Mouse (Mus musculus): ENCODE measurements around the gene Ceacam20. TPM values are rescaled to one million over a fixed set of nuclear protein-coding genes. Genes with fewer than 3 reads are reported as not detected.
"Not testable (repeated sequence)": the region's sequence is repeated elsewhere in the genome, so short reads cannot be mapped to it uniquely, and the experiment has no call there.

The Ceacam20 gene
- polyA plus RNA-seq, 1 experiment from 2014 or later, result not detected

DNA sequence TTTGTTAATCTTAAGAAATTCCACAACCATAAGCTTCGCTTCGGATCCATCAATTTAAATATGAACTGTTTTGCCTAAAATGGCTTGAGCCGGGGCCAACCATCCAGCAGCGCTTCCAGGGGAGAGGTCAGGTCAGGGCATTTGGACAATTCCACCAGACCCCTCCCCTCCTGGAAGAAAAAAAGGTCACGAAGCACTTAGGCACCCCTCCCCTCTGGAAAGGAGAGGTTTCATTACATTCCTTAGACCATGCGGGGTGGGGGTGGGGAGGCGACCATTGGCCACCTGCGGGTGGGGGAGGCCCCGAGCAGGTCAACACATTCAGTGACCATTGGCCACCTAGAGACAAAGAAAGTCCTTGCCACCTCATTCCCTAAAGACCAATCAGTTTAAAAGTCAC lies 12.2 kb upstream of the Ceacam20 start:
- Histone ChIP-seq H3K36me3 (no peaks in the 10 kb centered on the region), H3K4me2 (replicated peaks) (no peak overlapping the region), H3K27me3 (no peaks in the 10 kb centered on the region), H3K9me3 (no peaks in the 10 kb centered on the region), H3K4me1 (no peaks in the 10 kb centered on the region), H3K27ac (replicated peaks) (no peak overlapping the region), H3K4me3 (no peak overlapping the region), H3K9ac (replicated peaks) (no peak overlapping the region)
- 55% methylated on average over 9 of the region's 9 CpGs for WGBS
- ATAC-seq (replicated peaks), result no peak

DNA sequence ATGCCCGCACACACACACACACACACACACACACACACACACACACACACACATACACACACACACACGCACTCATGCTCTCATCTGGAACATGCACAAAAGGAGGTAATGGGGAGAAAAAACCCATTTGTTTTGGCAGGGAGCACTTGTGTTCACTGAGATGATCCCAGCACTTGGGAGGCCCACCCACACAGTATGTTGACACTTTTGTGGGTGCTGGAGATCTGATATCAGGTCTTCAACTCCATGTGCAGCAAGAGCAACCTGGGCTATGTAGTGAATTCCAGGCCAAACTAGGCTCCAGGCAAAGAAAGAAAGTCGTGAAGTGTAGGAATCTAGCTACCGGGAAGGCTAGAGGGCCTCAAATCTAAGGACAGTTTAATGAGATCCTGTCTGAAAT lies 9.4 kb upstream of the Ceacam20 start:
- Histone ChIP-seq H3K9me3 (no peaks in the 10 kb centered on the region), H3K4me1 (no peaks in the 10 kb centered on the region), H3K36me3 (no peaks in the 10 kb centered on the region), H3K9ac (replicated peaks) (no peak overlapping the region), H3K4me2 (replicated peaks) (no peak overlapping the region), H3K4me3 (no peak overlapping the region), H3K27me3 (no peaks in the 10 kb centered on the region), H3K27ac (replicated peaks) (no peak overlapping the region)
- 78% methylated on average over 4 of the region's 4 CpGs for WGBS
- no peak for ATAC-seq (replicated peaks)

DNA sequence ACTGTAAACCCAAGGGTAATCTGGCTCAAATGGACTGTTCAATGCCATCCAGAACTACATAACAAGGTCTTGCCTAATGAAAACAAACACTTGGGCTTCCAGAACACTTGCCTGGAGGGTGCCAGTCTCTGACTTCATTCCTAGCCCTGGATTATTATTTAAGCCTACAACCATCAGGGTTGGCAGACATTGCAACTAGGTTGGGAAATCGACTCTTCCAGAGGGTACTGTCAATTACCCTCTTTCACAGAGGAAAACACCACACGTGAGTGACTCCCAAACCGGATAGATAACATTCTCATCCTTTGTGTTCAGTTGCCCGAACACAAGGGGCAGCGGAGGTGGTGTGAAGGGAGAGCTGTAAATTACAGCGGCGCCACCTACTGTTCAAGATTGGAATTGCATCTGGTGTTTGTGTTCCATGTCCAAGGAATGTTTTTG lies 8.9 kb upstream of the Ceacam20 start:
- Histone ChIP-seq H3K4me1 (no peaks in the 10 kb centered on the region), H3K9ac (replicated peaks) (no peak overlapping the region), H3K27ac (replicated peaks) (no peak overlapping the region), H3K36me3 (no peaks in the 10 kb centered on the region), H3K9me3 (no peaks in the 10 kb centered on the region), H3K4me3 (no peak overlapping the region), H3K4me2 (replicated peaks) (no peak overlapping the region), H3K27me3 (no peaks in the 10 kb centered on the region)
- ATAC-seq (replicated peaks), result 0 out of 2 replicates have a peak, but pooled peaks have one; percentile 23
- 4% methylated on average over 7 of the region's 7 CpGs for WGBS

GRCm38 (mm10) chr7:19962423-19962822 lies 2.8 kb upstream of the Ceacam20 start:
- WGBS, result 67% methylated on average over 1 of the region's 1 CpGs
- no peak for ATAC-seq (replicated peaks)
- no peak overlapping the region for H3K4me2 ChIP-seq (replicated peaks)

DNA sequence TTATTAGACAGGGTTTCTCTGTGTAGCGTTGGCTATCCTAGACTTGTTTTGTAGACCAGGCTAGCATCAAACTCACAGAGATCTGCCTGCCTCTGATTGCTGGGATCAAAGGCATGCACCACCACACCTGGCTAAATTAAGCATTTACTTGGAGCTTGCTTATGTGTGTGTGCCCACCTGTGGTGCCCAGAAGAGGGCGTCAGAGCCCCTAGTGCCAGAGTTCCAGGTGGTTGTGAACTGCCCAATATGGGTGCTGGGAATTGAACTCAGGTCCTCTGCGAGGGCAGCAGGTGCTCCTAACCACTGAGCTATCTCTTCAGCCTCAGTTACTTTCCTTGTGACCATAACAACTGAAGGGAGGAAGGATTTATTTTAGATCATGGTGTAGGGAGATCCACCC lies 3.9 kb downstream of the Ceacam20 start:
- 79% methylated on average over 3 of the region's 3 CpGs for WGBS
- Histone ChIP-seq H3K9ac (replicated peaks) (no peak overlapping the region), H3K4me2 (replicated peaks) (no peak overlapping the region), H3K4me1 (no peaks in the 10 kb centered on the region), H3K9me3 (no peaks in the 10 kb centered on the region), H3K27me3 (no peaks in the 10 kb centered on the region), H3K27ac (replicated peaks) (no peak overlapping the region), H3K4me3 (no peak overlapping the region), H3K36me3 (no peaks in the 10 kb centered on the region)
- no peak for ATAC-seq (replicated peaks)

More at GRCm38 (mm10) chr7:19962423-19962822, 2.8 kb upstream of the Ceacam20 start:
- Histone ChIP-seq H3K27ac (replicated peaks) (no peak overlapping the region), H3K36me3 (no peaks in the 10 kb centered on the region), H3K27me3 (no peaks in the 10 kb centered on the region), H3K9ac (replicated peaks) (no peak overlapping the region), H3K4me1 (no peaks in the 10 kb centered on the region), H3K4me3 (no peak overlapping the region), H3K9me3 (no peaks in the 10 kb centered on the region)

DNA sequence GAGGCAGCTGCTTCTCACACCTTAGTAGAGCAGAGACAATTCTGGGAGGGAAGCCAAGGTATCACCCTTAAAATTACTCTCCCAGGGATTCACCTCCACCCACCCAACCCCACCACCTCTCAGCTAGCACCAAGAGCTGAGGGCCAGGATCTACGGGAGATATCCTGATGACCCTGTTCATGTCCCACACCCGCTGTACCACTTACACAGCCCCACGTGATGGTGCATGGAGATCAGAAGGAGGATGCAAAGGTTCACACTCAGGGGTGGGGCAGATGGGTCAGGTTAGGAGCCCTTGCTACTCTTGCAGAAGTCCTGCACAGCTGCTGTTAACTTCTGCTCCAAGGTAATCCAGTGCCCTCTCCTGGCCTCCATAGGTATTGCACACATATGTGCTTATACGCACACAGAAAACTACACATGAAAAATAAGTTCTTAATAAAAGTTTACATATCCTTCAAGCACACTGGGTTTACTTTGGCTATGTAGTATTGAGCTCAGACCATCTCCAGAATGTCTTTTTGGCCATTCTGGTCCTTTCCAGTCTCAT lies 4.4 kb downstream of the Ceacam20 start:
- no peaks in the 10 kb centered on the region for H3K4me1 ChIP-seq
- no peaks in the 10 kb centered on the region for H3K9me3 ChIP-seq
- H3K27ac ChIP-seq (replicated peaks), result no peak overlapping the region
- H3K27me3 ChIP-seq, result no peaks in the 10 kb centered on the region
- H3K9ac ChIP-seq (replicated peaks), result no peak overlapping the region
- WGBS, result 94% methylated on average over 4 of the region's 4 CpGs
- no peak overlapping the region for H3K4me2 ChIP-seq (replicated peaks)
- no peaks in the 10 kb centered on the region for H3K36me3 ChIP-seq
- no peak overlapping the region for H3K4me3 ChIP-seq
- ATAC-seq (replicated peaks), result no peak

DNA sequence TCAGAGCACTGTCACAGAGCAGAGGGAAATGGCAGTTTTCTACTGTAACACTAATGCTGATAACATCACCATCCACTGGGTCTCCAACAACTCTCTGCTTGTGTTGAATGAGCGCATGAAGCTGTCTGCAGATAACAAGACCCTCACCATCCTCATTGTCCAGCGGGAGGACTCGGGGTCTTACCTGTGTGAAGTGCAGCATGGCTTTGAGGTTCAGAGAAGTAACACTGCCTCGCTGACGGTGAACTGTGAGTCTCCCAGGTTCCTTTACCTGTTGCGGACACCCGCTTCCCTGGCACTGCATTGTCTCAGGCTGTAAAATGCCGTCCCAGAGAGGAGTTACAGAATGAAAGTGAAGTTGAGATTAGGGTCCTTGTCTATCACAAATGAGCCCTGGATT lies 5.0 kb downstream of the Ceacam20 start:
- WGBS, result 95% methylated on average over 8 of the region's 8 CpGs
- Histone ChIP-seq H3K27me3 (no peaks in the 10 kb centered on the region), H3K4me1 (no peaks in the 10 kb centered on the region)

DNA sequence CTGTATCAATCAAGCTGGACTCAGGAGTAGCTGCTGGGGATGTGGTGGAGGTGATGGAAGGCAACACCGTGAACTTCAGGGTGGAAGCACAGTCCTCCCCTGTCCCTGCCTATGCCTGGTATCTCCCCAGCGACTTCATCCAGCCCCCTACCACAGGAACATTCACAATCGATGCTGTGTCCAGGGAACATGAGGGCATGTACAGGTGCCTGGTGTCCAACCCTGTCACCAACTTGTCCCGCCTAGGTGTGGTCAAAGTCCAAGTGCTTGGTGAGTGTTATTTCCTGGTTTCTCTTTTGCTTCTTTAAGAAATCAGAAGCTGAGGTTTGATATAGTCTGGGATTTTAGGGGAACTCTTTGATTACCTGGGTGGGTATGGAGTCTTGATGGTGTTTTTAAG lies 6.3 kb downstream of the Ceacam20 start:
- H3K36me3 ChIP-seq, result no peaks in the 10 kb centered on the region
- H3K4me3 ChIP-seq, result no peak overlapping the region
- 91% methylated on average over 4 of the region's 4 CpGs for WGBS
- no peaks in the 10 kb centered on the region for H3K27me3 ChIP-seq
- H3K9ac ChIP-seq (replicated peaks), result no peak overlapping the region
- H3K4me2 ChIP-seq (replicated peaks), result no peak overlapping the region
- no peaks in the 10 kb centered on the region for H3K9me3 ChIP-seq
- H3K4me1 ChIP-seq, result no peaks in the 10 kb centered on the region
- ATAC-seq (replicated peaks), result no peak
- no peak overlapping the region for H3K27ac ChIP-seq (replicated peaks)

More for the DNA sequence above, 5.0 kb downstream of the Ceacam20 start:
- no peak overlapping the region for H3K4me3 ChIP-seq
- no peak overlapping the region for H3K27ac ChIP-seq (replicated peaks)
- H3K9ac ChIP-seq (replicated peaks), result no peak overlapping the region
- H3K4me2 ChIP-seq (replicated peaks), result no peak overlapping the region
- H3K36me3 ChIP-seq, result no peaks in the 10 kb centered on the region
- no peaks in the 10 kb centered on the region for H3K9me3 ChIP-seq
- ATAC-seq (replicated peaks), result no peak

DNA sequence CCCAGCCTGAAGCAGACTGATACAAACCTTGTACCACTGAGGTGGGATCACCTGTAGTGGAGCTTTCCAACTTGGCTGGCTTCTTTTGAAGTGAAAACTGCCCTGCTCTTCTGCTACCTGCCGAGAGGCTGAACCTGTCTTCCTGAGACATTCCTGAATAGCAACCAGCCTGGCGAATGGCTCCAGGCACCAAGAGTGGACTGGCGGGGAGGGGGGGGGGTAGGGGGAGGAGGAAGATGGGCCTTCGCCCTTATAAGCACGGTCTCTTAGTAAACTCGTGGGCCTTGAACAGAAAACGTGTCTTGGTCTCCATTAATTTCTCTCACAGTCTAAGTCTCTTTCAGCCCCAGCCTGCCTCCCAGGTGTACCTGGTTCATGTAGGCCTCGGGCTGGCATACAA lies 26.0 kb downstream of the Ceacam20 start, which contains the start of gene Nlrp9b:
TSS of gene Nlrp9b (plus strand) at position 301 of the 400 bp plus-strand sequence.
- H3K27me3 ChIP-seq; H3K4me3 ChIP-seq; H3K4me2 ChIP-seq (replicated peaks); H3K9ac ChIP-seq (replicated peaks); H3K27ac ChIP-seq (replicated peaks); H3K36me3 ChIP-seq; H3K4me1 ChIP-seq; ATAC-seq (replicated peaks); H3K9me3 ChIP-seq: not testable (repeated sequence)
- whole genome bisulfite sequencing, result 68% methylated on average over 8 of the region's 8 CpGs

GRCm38 (mm10) chr7:19996721-19997120 lies 31.5 kb downstream of the Ceacam20 start:
- not testable (repeated sequence) for H3K4me3 ChIP-seq; H3K36me3 ChIP-seq; H3K27ac ChIP-seq (replicated peaks); H3K4me1 ChIP-seq; H3K4me2 ChIP-seq (replicated peaks); H3K9ac ChIP-seq (replicated peaks); ATAC-seq (replicated peaks); H3K27me3 ChIP-seq
- 62% methylated on average over 3 of the region's 3 CpGs for WGBS
- peaks cover 12% of the 10 kb centered on the region; the same call in 1 of the 2 replicates for H3K9me3 ChIP-seq

DNA sequence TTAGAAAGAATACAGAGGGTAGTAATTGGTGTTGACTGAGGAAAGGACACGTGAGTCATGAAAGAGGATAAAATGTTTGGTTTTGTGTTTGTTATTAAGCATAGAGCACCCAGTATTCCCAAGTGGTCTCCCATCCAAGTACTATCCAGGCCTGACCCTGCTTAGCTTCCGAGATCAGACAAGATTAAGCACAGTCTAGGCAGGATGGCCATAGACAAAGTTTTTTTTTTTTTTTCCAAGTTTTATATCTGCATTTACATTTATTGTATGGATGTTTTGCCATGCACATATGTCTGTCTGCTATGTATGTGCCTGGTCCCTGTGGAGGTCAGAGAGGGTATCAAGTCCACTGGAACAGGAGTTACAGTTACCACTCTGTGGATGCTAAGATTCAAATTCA lies 44.8 kb downstream of the Ceacam20 start:
- no peaks in the 10 kb centered on the region for H3K27me3 ChIP-seq
- ATAC-seq (replicated peaks), result no peak
- H3K4me3 ChIP-seq, result no peak overlapping the region
- H3K9me3 ChIP-seq, result peaks cover 9% of the 10 kb centered on the region; the same call in 1 of the 2 replicates
- no peak overlapping the region for H3K9ac ChIP-seq (replicated peaks)
- no peak overlapping the region for H3K4me2 ChIP-seq (replicated peaks)
- no peaks in the 10 kb centered on the region for H3K36me3 ChIP-seq
- H3K4me1 ChIP-seq, result no peaks in the 10 kb centered on the region
- 65% methylated on average over 2 of the region's 2 CpGs for whole genome bisulfite sequencing
- no peak overlapping the region for H3K27ac ChIP-seq (replicated peaks)
